Mouse (Mus musculus) liver, postnatal 0 days (tissue): ENCODE measurements around the gene Ipo5. TPM values are rescaled to one million over a fixed set of nuclear protein-coding genes. Genes with fewer than 3 reads are reported as not detected.

ENCODE experiments used
- ATAC-seq: fragments of 200-750 bp; cut with Nextera tagmentation; 2 replicates; pipeline ENCODE4 v1.8.0; 2017; ENCODE audit warnings: mild to moderate bottlenecking, moderate library complexity
- DNase-seq: peaks from one replicate; pipeline ENCODE4 v3.0.0-alpha.2; 2016
- H3K27ac ChIP-seq: fragments of 300-500 bp; sonication (generic); 2 replicates; pipeline ENCODE4 v1.5.1; 2014; ENCODE audit warnings: antibody characterized with exemption, moderate library complexity, mild to moderate bottlenecking, low read depth
- H3K27me3 ChIP-seq: fragments of 300-500 bp; sonication (generic); 2 replicates; pipeline ENCODE4 v1.6.1; 2014; ENCODE audit warnings: low read length, control low read depth, mixed read lengths; ENCODE audit not compliant: insufficient read depth
- H3K36me3 ChIP-seq: fragments of 300-500 bp; sonication (generic); replicated peaks from 2 replicates; pipeline ENCODE4 v1.6.1; 2014; ENCODE audit warnings: mild to moderate bottlenecking, control low read depth, low read length, moderate library complexity, mixed read lengths; ENCODE audit not compliant: insufficient read depth
- H3K4me1 ChIP-seq: fragments of 300-500 bp; sonication (generic); 2 replicates; pipeline ENCODE4 v1.6.1; 2014; ENCODE audit warnings: antibody characterized with exemption, mild to moderate bottlenecking, control low read depth; ENCODE audit not compliant: insufficient read depth
- H3K4me2 ChIP-seq: fragments of 300-500 bp; sonication (generic); 2 replicates; pipeline ENCODE4 v1.6.1; 2014; ENCODE audit warnings: low read depth, mild to moderate bottlenecking, low read length, moderate library complexity, mixed read lengths
- H3K4me3 ChIP-seq: fragments of 300-500 bp; sonication (generic); 2 replicates; pipeline ENCODE4 v1.5.1; 2014; ENCODE audit warnings: low read depth, low read length
- H3K9ac ChIP-seq: fragments of 300-500 bp; sonication (generic); replicated peaks from 2 replicates; pipeline ENCODE4 v1.6.1; 2014; ENCODE audit warnings: mild to moderate bottlenecking, moderate library complexity
- H3K9me3 ChIP-seq: fragments of 300-500 bp; sonication (generic); 2 replicates; pipeline ENCODE4 v1.6.1; 2016; ENCODE audit warnings: mild to moderate bottlenecking, control low read depth, low read length, mixed read lengths
- CTCF ChIP-seq: sonication (generic); IDR thresholded peaks from 2 replicates; pipeline ENCODE4 v1.5.1; 2016; ENCODE audit warnings: antibody characterized with exemption, low read depth
- EP300 ChIP-seq: IDR thresholded peaks from 2 replicates; pipeline ENCODE4 v1.6.1; 2016; ENCODE audit warnings: antibody characterized with exemption, low read depth, mild to moderate bottlenecking
- WGBS: fragments of 180-500 bp; shearing (Covaris S2); extraction: QIAGEN DNeasy Blood & Tissue Kit; methylation state at CpG from one replicate; pipeline ENCODE4 v1.1.7; 2014; ENCODE audit not compliant: insufficient replicate concordance; 5-methylcytosine and 5-hydroxymethylcytosine counted together
- polyA plus RNA-seq: library from polyadenylated mRNA; unstranded; fragments of >200 nt; fragmentation: Nextera tagmentation; extraction: Ambion mirVana; gene quantifications from 2 replicates; pipeline ENCODE4 v1.2.1, GENCODE M21; 2015

Gene Ipo5
- polyA plus RNA-seq, result 15.6 and 17.3 TPM in 2 replicates

DNA sequence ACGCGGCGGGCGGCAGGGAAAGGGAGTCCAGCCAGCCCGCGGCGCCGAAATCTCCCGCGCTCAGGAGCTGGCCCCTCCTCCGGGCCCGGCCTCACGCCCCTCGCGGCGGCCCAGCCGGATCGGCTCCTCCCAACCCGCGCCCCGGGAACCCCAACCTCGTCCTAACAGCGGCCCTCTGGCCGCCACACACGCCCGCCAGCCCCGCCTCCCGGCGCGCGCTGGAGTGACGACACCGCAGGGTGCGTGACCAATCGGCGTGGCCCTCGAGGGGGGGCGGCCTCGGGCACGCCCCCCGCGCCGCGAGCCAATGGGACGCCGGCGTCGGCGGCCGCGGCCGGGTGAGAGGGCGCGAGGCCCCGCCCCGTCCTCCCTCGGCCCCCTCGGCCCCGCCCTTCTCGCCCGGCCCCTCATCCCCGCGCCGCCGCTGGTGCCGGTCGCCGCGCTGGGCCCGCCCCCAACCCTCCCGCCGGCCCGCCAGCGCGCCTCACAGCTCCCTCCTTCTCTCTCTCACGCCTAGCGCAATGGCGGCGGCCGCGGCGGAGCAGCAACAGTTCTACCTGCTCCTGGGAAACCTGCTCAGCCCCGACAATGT is at the start of gene Ipo5:
Ipo5 (plus strand) TSS at position 492 of the 592 bp plus-strand sequence.
- ATAC-seq (peak; percentile 96), DNase-seq (peak; percentile 97)
- no peaks in the 10 kb centered on the region for H3K9me3 ChIP-seq
- peak within 1 kb of the TSS; percentile 92 for H3K4me2 ChIP-seq
- TF ChIP-seq EP300 (no peak), CTCF (no peak)
- peak within 1 kb of the TSS; percentile 97 for H3K27ac ChIP-seq
- peaks cover 13% of the 10 kb centered on the region; the same call in 1 of the 2 replicates for H3K4me1 ChIP-seq
- H3K27me3 ChIP-seq, result no peaks in the 10 kb centered on the region
- H3K9ac ChIP-seq, result peak within 1 kb of the TSS; percentile 89
- H3K36me3 ChIP-seq, result no peaks in the 10 kb centered on the region
- peak within 1 kb of the TSS; percentile 76 for H3K4me3 ChIP-seq
- 2% methylated on average over 51 of the region's 83 CpGs for WGBS

- Histone ChIP-seq H3K4me1 (no peaks in the 10 kb centered on the region), H3K4me2 (no peak overlapping the region), H3K9me3 (peaks cover 7% of the 10 kb centered on the region; the same call in 1 of the 2 replicates), H3K9ac (no peak overlapping the region), H3K27me3 (no peaks in the 10 kb centered on the region), H3K4me3 (no peak overlapping the region), H3K36me3 (no peaks in the 10 kb centered on the region), H3K27ac (no peak overlapping the region)
- WGBS, result 57% methylated on average over 3 of the region's 3 CpGs
- DNase-seq, result no peak
- ATAC-seq, result no peak
- TF ChIP-seq EP300 (no peak), CTCF (no peak)
Observed at GRCm38 (mm10) chr14:120863205-120863604, 47.8 kb upstream of the Ipo5 start.

DNA sequence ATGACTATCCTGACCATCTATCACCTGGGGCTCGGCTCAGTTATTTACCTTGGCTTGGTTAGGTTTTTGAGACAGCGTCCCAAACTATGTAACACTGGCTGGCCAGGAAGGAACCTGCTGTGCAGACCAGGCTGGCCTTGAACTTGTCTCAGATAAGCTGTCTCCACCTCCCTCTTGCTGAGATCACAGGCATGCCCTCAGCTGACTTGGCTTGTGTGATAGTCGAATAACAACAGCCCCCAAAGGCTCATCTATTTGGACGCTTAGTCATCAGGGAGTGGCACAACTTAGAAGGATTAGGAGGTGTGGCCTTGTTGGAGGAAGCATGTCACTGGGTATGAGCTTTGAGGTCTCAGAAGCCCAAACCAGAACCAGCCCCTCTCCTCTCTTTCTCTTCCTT is 46.1 kb upstream of the Ipo5 start:
- Histone ChIP-seq H3K27ac (no peak overlapping the region), H3K36me3 (no peaks in the 10 kb centered on the region), H3K27me3 (no peaks in the 10 kb centered on the region), H3K9ac (no peak overlapping the region), H3K4me3 (no peak overlapping the region), H3K9me3 (no peaks in the 10 kb centered on the region), H3K4me1 (no peaks in the 10 kb centered on the region), H3K4me2 (no peak overlapping the region)
- DNase-seq, result no peak
- no peak for TF ChIP-seq CTCF
- TF ChIP-seq EP300, result no peak
- 72% methylated on average over 4 of the region's 4 CpGs for WGBS
- no peak for ATAC-seq

GRCm38 (mm10) chr14:120866573-120866972 is 44.5 kb upstream of the Ipo5 start:
- no peaks in the 10 kb centered on the region for H3K4me1 ChIP-seq

GRCm38 (mm10) chr14:120867121-120867520 is 43.9 kb upstream of the Ipo5 start:
- WGBS, result 83% methylated on average over 5 of the region's 5 CpGs
- TF ChIP-seq CTCF, result no peak
- no peak for TF ChIP-seq EP300

More at GRCm38 (mm10) chr14:120866573-120866972, 44.5 kb upstream of the Ipo5 start:
- no peak for TF ChIP-seq CTCF
- no peak for TF ChIP-seq EP300
- no peak overlapping the region for H3K4me2 ChIP-seq
- no peak for ATAC-seq
- no peak for DNase-seq
- H3K27ac ChIP-seq, result no peak overlapping the region
- H3K27me3 ChIP-seq, result no peaks in the 10 kb centered on the region
- H3K4me3 ChIP-seq, result no peak overlapping the region
- no peaks in the 10 kb centered on the region for H3K36me3 ChIP-seq
- 85% methylated on average over 8 of the region's 8 CpGs for WGBS
- no peak overlapping the region for H3K9ac ChIP-seq
- no peaks in the 10 kb centered on the region for H3K9me3 ChIP-seq

GRCm38 (mm10) chr14:120868494-120868893 is 42.5 kb upstream of the Ipo5 start:
- no peak for DNase-seq
- no peak for ATAC-seq
- Histone ChIP-seq H3K27ac (no peak overlapping the region), H3K36me3 (no peaks in the 10 kb centered on the region), H3K27me3 (no peaks in the 10 kb centered on the region), H3K9me3 (no peaks in the 10 kb centered on the region), H3K4me1 (no peaks in the 10 kb centered on the region), H3K9ac (no peak overlapping the region), H3K4me2 (no peak overlapping the region), H3K4me3 (no peak overlapping the region)
- 61% methylated on average over 8 of the region's 8 CpGs for whole genome bisulfite sequencing
- no peak for TF ChIP-seq CTCF
- no peak for TF ChIP-seq EP300

More at GRCm38 (mm10) chr14:120867121-120867520, 43.9 kb upstream of the Ipo5 start:
- no peak overlapping the region for H3K27ac ChIP-seq
- no peak overlapping the region for H3K4me2 ChIP-seq
- no peak for ATAC-seq
- H3K36me3 ChIP-seq, result no peaks in the 10 kb centered on the region
- no peak for DNase-seq
- no peaks in the 10 kb centered on the region for H3K9me3 ChIP-seq
- no peak overlapping the region for H3K4me3 ChIP-seq
- H3K27me3 ChIP-seq, result no peaks in the 10 kb centered on the region
- no peak overlapping the region for H3K9ac ChIP-seq
- no peaks in the 10 kb centered on the region for H3K4me1 ChIP-seq
